Mouse (Mus musculus): Measurements from ENCODE around the gene Crmp1. TPM values are rescaled to one million over a fixed set of nuclear protein-coding genes. Genes with fewer than 3 reads are reported as not detected.

Gene Crmp1
- 851 and 939 TPM in 2 replicates for polyA plus RNA-seq (2015; fragmentation: Nextera tagmentation; extraction: Ambion mirVana)

DNA sequence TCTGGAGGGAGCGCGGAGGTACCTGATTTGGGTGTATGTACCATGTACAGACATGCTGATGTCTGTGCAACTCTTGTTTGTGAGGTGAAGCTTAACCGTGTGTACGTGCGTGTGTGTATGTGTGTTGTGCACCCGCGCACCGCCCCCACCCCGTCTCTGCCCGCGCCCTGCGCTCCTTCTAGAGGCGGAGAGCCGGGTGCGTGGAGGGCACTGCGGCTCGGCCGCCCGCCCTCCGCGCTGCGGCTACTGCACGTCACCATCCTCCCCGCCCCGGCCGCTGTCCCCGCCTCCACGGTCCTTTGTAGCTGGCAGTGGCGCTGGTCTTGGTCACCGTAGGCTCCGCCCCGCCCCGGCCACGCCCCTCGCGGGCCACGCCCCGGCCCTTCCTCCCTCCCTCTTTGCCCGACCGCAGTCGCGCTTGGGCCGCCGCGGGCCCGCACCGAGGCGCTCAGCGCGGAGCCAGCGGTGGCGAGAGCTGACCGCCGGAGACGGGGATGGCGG is at the start of gene Crmp1:
Gene Crmp1, plus strand, starts transcription at position 290 of the 501 bp plus-strand sequence.
- Histone ChIP-seq H3K27me3 (replicated peaks; ENCODE audit: control insufficient read depth, insufficient read depth, low read length) (no peaks in the 10 kb centered on the region), H3K9me3 (ENCODE audit: control insufficient read depth, low read length) (no peaks in the 10 kb centered on the region), H3K9ac (ENCODE audit: low read depth, low read length) (peak within 1 kb of the TSS; percentile 78), H3K4me1 (ENCODE audit: control insufficient read depth, insufficient read depth, low read depth, low read length) (peaks cover 14% of the 10 kb centered on the region), H3K4me3 (ENCODE audit: low read length) (peak within 1 kb of the TSS; percentile 71), H3K4me2 (ENCODE audit: low read length) (peak within 1 kb of the TSS; percentile 91), H3K27ac (ENCODE audit: low read depth, low read length) (peak within 1 kb of the TSS; percentile 81), H3K36me3 (ENCODE audit: control insufficient read depth, insufficient read depth, low read length) (no peaks in the 10 kb centered on the region)
- WGBS, result under 1% methylated on average over 45 of the region's 56 CpGs
- peak; percentile 90 for ATAC-seq

DNA sequence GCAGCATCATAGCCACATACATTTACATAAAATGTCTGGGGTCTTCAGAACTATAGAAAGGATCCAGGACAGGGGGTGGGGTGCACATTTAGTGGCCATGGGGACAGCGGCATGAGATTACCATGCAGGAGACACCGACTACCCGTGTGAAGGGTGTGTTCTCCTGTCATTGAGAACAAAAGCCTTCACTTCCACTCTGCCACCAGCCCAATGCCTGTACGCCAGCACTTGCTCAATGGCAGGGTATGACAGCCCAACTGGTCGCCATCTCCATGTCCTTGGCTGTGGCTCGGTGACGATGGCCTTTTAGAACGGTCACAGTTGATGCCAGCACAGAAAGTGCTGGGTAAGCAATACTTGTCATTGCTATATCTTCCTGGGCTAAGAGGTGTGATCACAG is 45.5 kb upstream of the Crmp1 start:
- ATAC-seq, result 0 out of 2 replicates have a peak, but pooled peaks have one; percentile 6
- no peak overlapping the region for H3K4me3 ChIP-seq (ENCODE audit: low read length)
- H3K27ac ChIP-seq (ENCODE audit: low read depth, low read length), result peak overlapping the region; percentile 3; the same call in 1 of the 2 replicates
- H3K9me3 ChIP-seq (ENCODE audit: control insufficient read depth, low read length), result no peaks in the 10 kb centered on the region
- no peak overlapping the region for H3K4me2 ChIP-seq (ENCODE audit: low read length)
- no peaks in the 10 kb centered on the region for H3K27me3 ChIP-seq (replicated peaks; ENCODE audit: control insufficient read depth, insufficient read depth, low read length)
- H3K9ac ChIP-seq (ENCODE audit: low read depth, low read length), result no peak overlapping the region
- H3K36me3 ChIP-seq (ENCODE audit: control insufficient read depth, insufficient read depth, low read length), result no peaks in the 10 kb centered on the region
- 49% methylated on average over 8 of the region's 8 CpGs for WGBS
- peaks cover 28% of the 10 kb centered on the region for H3K4me1 ChIP-seq (ENCODE audit: control insufficient read depth, insufficient read depth, low read depth, low read length)

DNA sequence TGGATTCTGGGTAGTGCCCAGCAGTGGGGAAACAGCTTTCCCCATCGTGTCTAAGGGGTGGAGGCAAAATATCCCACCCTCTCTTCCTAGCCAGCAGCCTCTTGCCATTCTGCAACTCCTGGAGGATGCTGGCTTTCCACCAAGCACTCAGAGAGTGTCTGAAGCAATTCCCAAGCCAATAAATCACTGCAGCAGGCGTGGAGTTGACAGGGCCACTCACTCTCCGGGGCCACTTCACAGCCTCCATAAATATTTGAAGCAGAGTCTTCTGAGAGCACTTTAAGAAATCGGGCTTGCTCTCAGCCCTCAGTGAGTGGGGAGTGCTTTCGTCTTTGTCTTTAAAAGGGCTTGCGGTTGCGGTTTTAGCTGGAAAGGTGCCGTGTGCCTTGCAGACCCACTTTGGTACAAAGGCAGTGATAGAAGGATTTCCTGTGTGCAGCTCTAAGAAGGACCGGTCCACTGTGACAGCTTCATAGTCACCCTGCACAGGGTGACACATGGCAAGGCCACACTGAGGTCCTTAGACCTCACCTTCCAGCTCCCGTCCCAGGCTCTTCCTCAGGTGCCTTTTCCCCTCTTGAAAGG is 45.0 kb upstream of the Crmp1 start:
- peak overlapping the region; percentile 37 for H3K27ac ChIP-seq (ENCODE audit: low read depth, low read length)
- H3K9me3 ChIP-seq (ENCODE audit: control insufficient read depth, low read length), result no peaks in the 10 kb centered on the region
- H3K4me1 ChIP-seq (ENCODE audit: control insufficient read depth, insufficient read depth, low read depth, low read length), result peaks cover 28% of the 10 kb centered on the region
- H3K4me3 ChIP-seq (ENCODE audit: low read length), result no peak overlapping the region
- peak; percentile 26 for ATAC-seq
- 48% methylated on average over 10 of the region's 10 CpGs for WGBS
- no peak overlapping the region for H3K4me2 ChIP-seq (ENCODE audit: low read length)
- no peak overlapping the region for H3K9ac ChIP-seq (ENCODE audit: low read depth, low read length)
- no peaks in the 10 kb centered on the region for H3K36me3 ChIP-seq (ENCODE audit: control insufficient read depth, insufficient read depth, low read length)
- no peaks in the 10 kb centered on the region for H3K27me3 ChIP-seq (replicated peaks; ENCODE audit: control insufficient read depth, insufficient read depth, low read length)

DNA sequence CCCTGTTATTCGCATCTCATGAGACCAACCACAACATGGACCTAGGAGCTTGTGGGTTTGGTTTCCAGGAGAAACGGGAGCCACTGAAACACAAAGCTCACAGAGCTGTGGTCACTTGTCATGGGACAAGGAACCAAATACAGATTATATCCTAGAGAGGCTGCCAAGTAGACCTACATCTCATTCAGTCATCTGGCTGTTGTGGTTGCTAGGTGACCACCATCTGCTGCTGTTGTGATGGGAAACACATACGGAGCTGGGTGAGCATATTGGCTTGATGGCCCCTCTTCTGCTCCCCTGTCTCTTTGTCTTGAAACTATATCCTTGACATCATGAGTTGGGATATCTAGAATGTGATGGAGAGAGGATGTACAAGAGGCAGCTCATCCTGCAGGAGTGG is 44.3 kb upstream of the Crmp1 start:
- H3K9ac ChIP-seq (ENCODE audit: low read depth, low read length), result no peak overlapping the region
- H3K4me3 ChIP-seq (ENCODE audit: low read length), result no peak overlapping the region
- H3K9me3 ChIP-seq (ENCODE audit: control insufficient read depth, low read length), result no peaks in the 10 kb centered on the region
- no peak overlapping the region for H3K4me2 ChIP-seq (ENCODE audit: low read length)
- no peak overlapping the region; the same call in 1 of the 2 replicates for H3K27ac ChIP-seq (ENCODE audit: low read depth, low read length)
- H3K4me1 ChIP-seq (ENCODE audit: control insufficient read depth, insufficient read depth, low read depth, low read length), result peaks cover 28% of the 10 kb centered on the region
- no peak for ATAC-seq
- H3K27me3 ChIP-seq (replicated peaks; ENCODE audit: control insufficient read depth, insufficient read depth, low read length), result no peaks in the 10 kb centered on the region
- H3K36me3 ChIP-seq (ENCODE audit: control insufficient read depth, insufficient read depth, low read length), result no peaks in the 10 kb centered on the region
- 51% methylated on average over 3 of the region's 3 CpGs for WGBS

DNA sequence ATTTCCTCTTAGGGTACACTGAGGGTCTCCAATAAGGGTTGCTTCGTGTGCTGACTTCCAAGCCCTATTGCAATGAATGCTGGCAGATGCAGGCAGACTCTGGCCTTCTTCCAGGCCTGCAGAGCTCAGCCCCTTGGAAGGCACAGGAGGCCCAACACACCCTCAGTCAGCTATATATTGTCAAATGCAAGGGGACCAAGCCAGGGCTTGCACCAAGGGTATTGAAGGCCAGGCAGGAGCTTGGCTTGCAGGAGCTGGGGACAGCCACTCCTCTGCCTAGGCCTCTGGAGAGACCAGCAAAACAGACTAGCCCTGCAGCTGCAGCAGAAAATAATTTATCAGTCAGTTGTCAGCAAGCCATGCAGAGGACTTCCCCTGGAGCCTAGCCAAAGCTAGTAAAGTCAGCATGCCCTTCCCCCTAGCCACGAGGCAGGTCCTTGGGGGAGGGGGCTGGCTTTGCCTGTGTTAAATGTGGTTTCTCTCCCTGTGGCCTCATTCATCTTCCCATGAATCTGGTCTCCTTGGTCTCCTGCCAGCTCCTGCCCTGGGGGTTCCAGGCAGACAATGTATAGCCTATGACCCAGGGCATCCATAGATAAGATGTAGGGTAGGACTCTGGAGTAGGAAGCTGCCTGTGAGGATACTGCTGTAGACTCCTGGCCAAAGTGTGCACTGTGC is 43.6 kb upstream of the Crmp1 start:
- Histone ChIP-seq H3K4me3 (ENCODE audit: low read length) (no peak overlapping the region), H3K4me1 (ENCODE audit: control insufficient read depth, insufficient read depth, low read depth, low read length) (peaks cover 28% of the 10 kb centered on the region), H3K4me2 (ENCODE audit: low read length) (no peak overlapping the region), H3K9me3 (ENCODE audit: control insufficient read depth, low read length) (no peaks in the 10 kb centered on the region), H3K9ac (ENCODE audit: low read depth, low read length) (no peak overlapping the region), H3K27me3 (replicated peaks; ENCODE audit: control insufficient read depth, insufficient read depth, low read length) (no peaks in the 10 kb centered on the region), H3K27ac (ENCODE audit: low read depth, low read length) (peak overlapping the region; percentile 58), H3K36me3 (ENCODE audit: control insufficient read depth, insufficient read depth, low read length) (no peaks in the 10 kb centered on the region)
- WGBS, result 14% methylated on average over 2 of the region's 2 CpGs
- ATAC-seq, result peak; percentile 66

DNA sequence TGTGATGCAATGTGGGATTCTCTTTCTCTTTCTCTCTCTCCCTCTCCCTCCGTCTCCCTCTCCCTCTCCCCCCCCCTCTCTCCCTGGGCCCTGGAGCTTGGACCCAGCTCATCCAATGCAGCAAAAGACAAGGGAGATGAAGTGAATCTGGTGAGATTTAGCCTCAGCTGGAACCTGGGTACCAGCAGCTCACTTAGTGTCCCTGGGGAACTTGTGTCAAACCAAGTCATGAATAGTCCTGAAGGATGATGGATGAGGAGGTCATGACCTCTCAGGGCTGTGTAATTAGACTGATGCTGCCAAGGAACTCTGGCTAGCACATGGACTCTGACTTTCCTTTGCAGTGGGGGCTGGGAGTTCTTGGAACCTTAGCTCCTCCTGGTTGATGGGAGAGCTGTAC is 39.5 kb upstream of the Crmp1 start:
- H3K27ac ChIP-seq (ENCODE audit: low read depth, low read length), result no peak overlapping the region
- no peak for ATAC-seq
- no peak overlapping the region for H3K4me3 ChIP-seq (ENCODE audit: low read length)
- H3K9ac ChIP-seq (ENCODE audit: low read depth, low read length), result no peak overlapping the region
- H3K36me3 ChIP-seq (ENCODE audit: control insufficient read depth, insufficient read depth, low read length), result no peaks in the 10 kb centered on the region
- no peaks in the 10 kb centered on the region for H3K9me3 ChIP-seq (ENCODE audit: control insufficient read depth, low read length)
- peaks cover 17% of the 10 kb centered on the region for H3K4me1 ChIP-seq (ENCODE audit: control insufficient read depth, insufficient read depth, low read depth, low read length)
- H3K27me3 ChIP-seq (replicated peaks; ENCODE audit: control insufficient read depth, insufficient read depth, low read length), result no peaks in the 10 kb centered on the region
- H3K4me2 ChIP-seq (ENCODE audit: low read length), result no peak overlapping the region
- 13% methylated on average over 1 of the region's 1 CpGs for whole genome bisulfite sequencing

DNA sequence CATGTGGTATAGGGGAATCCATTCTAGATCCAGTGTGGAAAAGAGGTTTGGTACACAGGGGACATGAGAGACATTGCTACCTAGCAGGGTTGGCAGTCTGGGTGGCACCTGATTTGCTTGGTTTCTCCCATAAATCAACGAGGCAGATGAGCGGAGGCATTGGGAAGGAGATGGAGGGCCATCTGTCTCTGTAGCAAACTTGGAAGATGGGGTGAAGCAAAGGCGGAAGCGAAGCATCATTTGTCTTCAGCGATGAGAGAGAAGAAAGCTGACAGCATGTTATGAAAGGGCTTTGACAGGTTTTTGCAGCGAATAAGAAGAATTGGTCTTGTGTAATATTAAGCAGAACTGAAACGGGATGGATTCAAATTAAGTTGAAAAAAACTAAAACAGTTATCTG is 36.9 kb upstream of the Crmp1 start:
- Histone ChIP-seq H3K9me3 (ENCODE audit: control insufficient read depth, low read length) (no peaks in the 10 kb centered on the region), H3K9ac (ENCODE audit: low read depth, low read length) (no peak overlapping the region), H3K4me2 (ENCODE audit: low read length) (no peak overlapping the region), H3K27ac (ENCODE audit: low read depth, low read length) (no peak overlapping the region), H3K36me3 (ENCODE audit: control insufficient read depth, insufficient read depth, low read length) (no peaks in the 10 kb centered on the region), H3K4me3 (ENCODE audit: low read length) (no peak overlapping the region), H3K27me3 (replicated peaks; ENCODE audit: control insufficient read depth, insufficient read depth, low read length) (no peaks in the 10 kb centered on the region), H3K4me1 (ENCODE audit: control insufficient read depth, insufficient read depth, low read depth, low read length) (0 out of 2 replicates have a peak, but pooled peaks cover 2% of the 10 kb centered on the region)
- no peak for ATAC-seq
- 67% methylated on average over 7 of the region's 7 CpGs for WGBS

DNA sequence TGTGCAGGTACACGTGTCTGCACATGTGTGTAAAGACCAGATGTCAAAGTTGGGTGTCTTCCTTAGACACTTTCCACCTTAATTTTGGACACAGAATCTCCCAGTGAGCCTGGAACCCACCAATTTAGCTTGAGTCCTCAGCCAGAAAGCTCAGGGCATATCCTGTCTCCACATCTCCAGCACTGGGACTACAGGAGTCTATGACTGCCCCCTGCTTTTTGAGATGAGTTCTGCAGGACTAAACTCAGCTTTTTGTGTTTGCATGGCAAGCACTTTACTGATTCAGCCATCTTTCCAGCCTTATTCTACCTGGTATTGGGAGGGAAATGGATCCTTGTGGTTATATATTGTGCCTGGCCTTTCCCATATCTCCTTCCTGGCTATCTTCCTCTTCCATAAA is 36.3 kb upstream of the Crmp1 start:
- Histone ChIP-seq H3K36me3 (ENCODE audit: control insufficient read depth, insufficient read depth, low read length) (no peaks in the 10 kb centered on the region), H3K27ac (ENCODE audit: low read depth, low read length) (no peak overlapping the region), H3K9ac (ENCODE audit: low read depth, low read length) (no peak overlapping the region), H3K4me3 (ENCODE audit: low read length) (no peak overlapping the region), H3K4me1 (ENCODE audit: control insufficient read depth, insufficient read depth, low read depth, low read length) (0 out of 2 replicates have a peak, but pooled peaks cover 2% of the 10 kb centered on the region), H3K27me3 (replicated peaks; ENCODE audit: control insufficient read depth, insufficient read depth, low read length) (no peaks in the 10 kb centered on the region), H3K4me2 (ENCODE audit: low read length) (no peak overlapping the region), H3K9me3 (ENCODE audit: control insufficient read depth, low read length) (no peaks in the 10 kb centered on the region)
- ATAC-seq, result no peak
- WGBS, result 90% methylated on average over 1 of the region's 1 CpGs

DNA sequence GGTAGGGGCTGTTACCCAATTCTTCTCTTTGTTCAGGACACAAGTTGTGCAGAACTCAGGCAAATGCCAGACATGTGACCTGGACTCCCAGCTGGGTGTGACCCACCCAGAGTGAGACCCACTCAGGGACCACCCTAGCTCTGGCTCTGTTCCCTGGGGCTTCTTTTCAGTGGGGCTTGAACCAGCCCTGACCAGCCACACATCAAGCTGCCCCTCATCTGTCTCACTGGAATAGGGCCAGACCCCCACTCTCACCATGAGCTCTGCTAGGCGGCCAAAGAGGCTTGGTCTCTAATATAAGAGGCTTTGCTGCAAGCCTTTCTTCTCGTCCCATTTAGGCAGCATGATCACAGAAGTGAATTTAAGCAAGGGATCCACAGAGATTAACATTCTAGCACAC is 35.4 kb upstream of the Crmp1 start:
- H3K27me3 ChIP-seq (replicated peaks; ENCODE audit: control insufficient read depth, insufficient read depth, low read length), result no peaks in the 10 kb centered on the region
- H3K27ac ChIP-seq (ENCODE audit: low read depth, low read length), result no peak overlapping the region
- no peak; the same call in 1 of the 2 replicates for ATAC-seq
- H3K9me3 ChIP-seq (ENCODE audit: control insufficient read depth, low read length), result no peaks in the 10 kb centered on the region
- no peak overlapping the region for H3K4me2 ChIP-seq (ENCODE audit: low read length)
- H3K4me1 ChIP-seq (ENCODE audit: control insufficient read depth, insufficient read depth, low read depth, low read length), result 0 out of 2 replicates have a peak, but pooled peaks cover 2% of the 10 kb centered on the region
- H3K9ac ChIP-seq (ENCODE audit: low read depth, low read length), result no peak overlapping the region
- H3K36me3 ChIP-seq (ENCODE audit: control insufficient read depth, insufficient read depth, low read length), result no peaks in the 10 kb centered on the region
- H3K4me3 ChIP-seq (ENCODE audit: low read length), result no peak overlapping the region
- WGBS, result 61% methylated on average over 2 of the region's 2 CpGs
